Mouse (Mus musculus): ENCODE measurements around the gene Amotl1. TPM values are rescaled to one million over a fixed set of nuclear protein-coding genes. Genes with fewer than 3 reads are reported as not detected.

Amotl1 gene
- polyA plus RNA-seq, 1 experiment, result 37.3 TPM

GRCm38 (mm10) chr9:14668382-14668781 lies 23.5 kb upstream of the Amotl1 start:
- Histone ChIP-seq H3K79me2 (ENCODE audit: control insufficient read depth, insufficient read depth) (no peaks in the 10 kb centered on the region), H3K36me3 (ENCODE audit: control insufficient read depth, insufficient read depth) (no peaks in the 10 kb centered on the region), H3K4me3 (no peak overlapping the region), H3K27me3 (ENCODE audit: control insufficient read depth, insufficient read depth, insufficient read length) (peaks cover 8% of the 10 kb centered on the region), H3ac (ENCODE audit: control insufficient read depth, insufficient read length) (no peak overlapping the region), H3K4me2 (ENCODE audit: low read depth) (no peak overlapping the region)
- TF ChIP-seq E2F4 (IDR thresholded peaks at IDR 0.05; ENCODE audit: insufficient read depth) (no peak), TCF12 (IDR thresholded peaks at IDR 0.05; ENCODE audit: insufficient read depth, poor library complexity, severe bottlenecking) (no peak), MYOG (IDR thresholded peaks at IDR 0.05; ENCODE audit: control insufficient read depth in 1 of 3, insufficient read depth in 1 of 3, insufficient read length in 2 of 3, low read depth in 2 of 3) (no peak), REST (IDR thresholded peaks at IDR 0.05; ENCODE audit: insufficient read depth, insufficient read length) (no peak), TCF3 (IDR thresholded peaks at IDR 0.05; ENCODE audit: insufficient read length, low read depth) (no peak), MAX (IDR thresholded peaks at IDR 0.05; ENCODE audit: low read depth) (no peak), USF1 (IDR thresholded peaks at IDR 0.05; ENCODE audit: low read depth) (no peak), POLR2A (IDR thresholded peaks at IDR 0.05; ENCODE audit: insufficient read length, low read depth) (no peak), POLR2AphosphoS2 (IDR thresholded peaks at IDR 0.05; ENCODE audit: insufficient read length, low read depth) (no peak), SRF (IDR thresholded peaks at IDR 0.05; ENCODE audit: control insufficient read depth, insufficient read length, low read depth) (no peak), MYOD1 (IDR thresholded peaks at IDR 0.05; ENCODE audit: control insufficient read depth in 1 of 3, insufficient read length in 2 of 3, low read depth in 2 of 3) (no peak), CEBPB (IDR thresholded peaks at IDR 0.05; ENCODE audit: insufficient read depth, poor library complexity, severe bottlenecking) (no peak)

DNA sequence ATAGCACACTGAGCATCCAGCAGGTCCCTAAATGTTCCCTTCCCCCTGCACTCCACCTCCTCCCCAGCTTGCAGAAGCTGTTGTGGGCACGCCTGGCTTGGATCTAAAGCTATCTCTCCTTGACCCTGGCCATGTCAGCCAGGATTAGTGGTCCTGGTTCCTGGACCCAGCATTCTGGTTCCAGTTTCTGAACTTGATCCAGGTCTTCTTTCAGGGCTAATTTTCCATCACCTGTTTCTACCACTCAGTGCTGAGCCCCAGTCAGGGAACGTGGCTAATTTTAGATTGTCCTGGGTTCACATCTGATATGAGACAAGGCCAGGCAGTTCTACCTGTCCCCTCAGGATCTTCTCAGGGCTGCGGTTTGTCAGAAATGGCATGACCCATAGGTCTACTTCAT lies 21.2 kb upstream of the Amotl1 start:
- peaks cover 8% of the 10 kb centered on the region for H3K27me3 ChIP-seq (ENCODE audit: control insufficient read depth, insufficient read depth, insufficient read length)
- H3K36me3 ChIP-seq (ENCODE audit: control insufficient read depth, insufficient read depth), result no peaks in the 10 kb centered on the region
- H3ac ChIP-seq (ENCODE audit: control insufficient read depth, insufficient read length), result no peak overlapping the region
- H3K4me3 ChIP-seq, result no peak overlapping the region
- H3K79me2 ChIP-seq (ENCODE audit: control insufficient read depth, insufficient read depth), result no peaks in the 10 kb centered on the region
- H3K4me2 ChIP-seq (ENCODE audit: low read depth), result no peak overlapping the region
- TF ChIP-seq E2F4 (IDR thresholded peaks at IDR 0.05; ENCODE audit: insufficient read depth) (no peak), POLR2A (IDR thresholded peaks at IDR 0.05; ENCODE audit: insufficient read length, low read depth) (no peak), MYOG (IDR thresholded peaks at IDR 0.05; ENCODE audit: control insufficient read depth in 1 of 3, insufficient read depth in 1 of 3, insufficient read length in 2 of 3, low read depth in 2 of 3) (no peak), MYOD1 (IDR thresholded peaks at IDR 0.05; ENCODE audit: control insufficient read depth in 1 of 3, insufficient read length in 2 of 3, low read depth in 2 of 3) (peak in 2 of 3 experiments; percentile 25 to 30)

DNA sequence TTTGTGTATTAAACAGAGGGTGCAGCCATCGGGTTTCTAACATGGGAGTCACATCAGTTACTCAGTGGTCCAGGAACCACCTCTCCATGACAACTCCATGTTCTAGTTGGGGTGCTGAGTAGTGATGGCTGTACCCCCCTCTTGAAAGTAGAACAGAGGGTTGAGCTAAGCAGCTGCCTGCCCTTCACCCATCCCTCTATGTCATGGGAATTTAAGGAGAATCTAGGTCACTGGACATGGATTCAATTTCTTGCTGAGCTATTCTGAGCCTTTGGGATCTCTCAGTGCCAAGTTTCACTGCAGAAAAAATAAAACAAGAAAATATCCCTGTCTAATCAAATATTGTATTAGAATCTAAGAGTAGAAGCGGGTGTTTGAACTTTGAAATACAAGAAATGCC lies 18.7 kb upstream of the Amotl1 start:
- Histone ChIP-seq H3ac (ENCODE audit: control insufficient read depth, insufficient read length) (no peak overlapping the region), H3K4me3 (no peak overlapping the region), H3K79me2 (ENCODE audit: control insufficient read depth, insufficient read depth) (no peaks in the 10 kb centered on the region), H3K4me2 (ENCODE audit: low read depth) (no peak overlapping the region), H3K36me3 (ENCODE audit: control insufficient read depth, insufficient read depth) (no peaks in the 10 kb centered on the region), H3K27me3 (ENCODE audit: control insufficient read depth, insufficient read depth, insufficient read length) (peaks cover 12% of the 10 kb centered on the region)
- TF ChIP-seq MYOD1 (IDR thresholded peaks at IDR 0.05; ENCODE audit: control insufficient read depth in 1 of 3, insufficient read length in 2 of 3, low read depth in 2 of 3) (peak in 1 of 3 experiments; percentile 13), MYOG (IDR thresholded peaks at IDR 0.05; ENCODE audit: control insufficient read depth in 1 of 3, insufficient read depth in 1 of 3, insufficient read length in 2 of 3, low read depth in 2 of 3) (peak in 1 of 3 experiments; percentile 31), TCF3 (IDR thresholded peaks at IDR 0.05; ENCODE audit: insufficient read length, low read depth) (no peak)

- no peak overlapping the region for H3K4me3 ChIP-seq
- no peak overlapping the region for H3K4me2 ChIP-seq (ENCODE audit: low read depth)
- H3ac ChIP-seq (ENCODE audit: control insufficient read depth, insufficient read length), result no peak overlapping the region
- no peaks in the 10 kb centered on the region for H3K79me2 ChIP-seq (ENCODE audit: control insufficient read depth, insufficient read depth)
- no peaks in the 10 kb centered on the region for H3K36me3 ChIP-seq (ENCODE audit: control insufficient read depth, insufficient read depth)
- TF ChIP-seq MAX (IDR thresholded peaks at IDR 0.05; ENCODE audit: low read depth) (no peak), MYOG (IDR thresholded peaks at IDR 0.05; ENCODE audit: control insufficient read depth in 1 of 3, insufficient read depth in 1 of 3, insufficient read length in 2 of 3, low read depth in 2 of 3) (no peak), TCF3 (IDR thresholded peaks at IDR 0.05; ENCODE audit: insufficient read length, low read depth) (no peak)
- H3K27me3 ChIP-seq (ENCODE audit: control insufficient read depth, insufficient read depth, insufficient read length), result peaks cover 12% of the 10 kb centered on the region
Observed at GRCm38 (mm10) chr9:14662876-14663275, 18.0 kb upstream of the Amotl1 start.

DNA sequence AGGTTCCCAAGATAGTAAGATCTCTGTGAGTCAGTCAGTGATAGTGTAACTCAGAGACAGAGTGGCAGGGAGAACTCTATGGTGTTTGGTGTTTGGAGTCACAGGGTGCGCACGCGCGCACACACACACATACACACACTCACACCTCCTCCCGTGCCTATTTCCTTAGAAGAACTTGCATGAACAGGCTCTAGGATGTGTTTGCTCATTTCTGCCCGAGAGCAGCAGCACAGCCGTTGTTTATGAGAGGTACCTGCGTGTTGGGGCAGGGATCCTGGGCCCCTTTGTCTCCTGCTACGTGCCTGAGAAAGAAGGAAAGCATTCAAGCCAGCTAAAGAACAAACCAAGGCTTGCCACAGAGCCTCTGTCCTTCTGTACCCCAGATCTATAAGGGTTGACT lies 17.3 kb upstream of the Amotl1 start:
- Histone ChIP-seq H3K79me2 (ENCODE audit: control insufficient read depth, insufficient read depth) (no peaks in the 10 kb centered on the region), H3K36me3 (ENCODE audit: control insufficient read depth, insufficient read depth) (no peaks in the 10 kb centered on the region), H3K27me3 (ENCODE audit: control insufficient read depth, insufficient read depth, insufficient read length) (peaks cover 12% of the 10 kb centered on the region), H3K4me2 (ENCODE audit: low read depth) (no peak overlapping the region), H3ac (ENCODE audit: control insufficient read depth, insufficient read length) (no peak overlapping the region), H3K4me3 (no peak overlapping the region)
- no peak for TF ChIP-seq SRF (IDR thresholded peaks at IDR 0.05; ENCODE audit: control insufficient read depth, insufficient read length, low read depth)
- TF ChIP-seq CEBPB (IDR thresholded peaks at IDR 0.05; ENCODE audit: insufficient read depth, poor library complexity, severe bottlenecking), result no peak

GRCm38 (mm10) chr9:14657926-14658325 lies 13.1 kb upstream of the Amotl1 start:
- TF ChIP-seq MYOG (IDR thresholded peaks at IDR 0.05; ENCODE audit: control insufficient read depth in 1 of 3, insufficient read depth in 1 of 3, insufficient read length in 2 of 3, low read depth in 2 of 3), result no peak
- TF ChIP-seq CEBPB (IDR thresholded peaks at IDR 0.05; ENCODE audit: insufficient read depth, poor library complexity, severe bottlenecking), result no peak
- no peak for TF ChIP-seq POLR2AphosphoS2 (IDR thresholded peaks at IDR 0.05; ENCODE audit: insufficient read length, low read depth)
- TF ChIP-seq REST (IDR thresholded peaks at IDR 0.05; ENCODE audit: insufficient read depth, insufficient read length), result no peak
- no peak for TF ChIP-seq POLR2A (IDR thresholded peaks at IDR 0.05; ENCODE audit: insufficient read length, low read depth)
- no peak for TF ChIP-seq USF1 (IDR thresholded peaks at IDR 0.05; ENCODE audit: low read depth)
- no peak for TF ChIP-seq MYOD1 (IDR thresholded peaks at IDR 0.05; ENCODE audit: control insufficient read depth in 1 of 3, insufficient read length in 2 of 3, low read depth in 2 of 3)
- TF ChIP-seq TCF12 (IDR thresholded peaks at IDR 0.05; ENCODE audit: insufficient read depth, poor library complexity, severe bottlenecking), result no peak
- no peak for TF ChIP-seq MAX (IDR thresholded peaks at IDR 0.05; ENCODE audit: low read depth)
- TF ChIP-seq SRF (IDR thresholded peaks at IDR 0.05; ENCODE audit: control insufficient read depth, insufficient read length, low read depth), result no peak
- Histone ChIP-seq H3ac (ENCODE audit: control insufficient read depth, insufficient read length) (no peak overlapping the region), H3K36me3 (ENCODE audit: control insufficient read depth, insufficient read depth) (no peaks in the 10 kb centered on the region), H3K79me2 (ENCODE audit: control insufficient read depth, insufficient read depth) (no peaks in the 10 kb centered on the region), H3K4me3 (no peak overlapping the region), H3K4me2 (ENCODE audit: low read depth) (no peak overlapping the region), H3K27me3 (ENCODE audit: control insufficient read depth, insufficient read depth, insufficient read length) (peaks cover 3% of the 10 kb centered on the region)
